Mouse (Mus musculus) hindbrain, embryonic 13.5 days (tissue): ENCODE data around the gene Leprot. TPM values are rescaled to one million over a fixed set of nuclear protein-coding genes. Genes with fewer than 3 reads are reported as not detected.

Experiments used
- ATAC-seq: fragments of 200-750 bp; cut with Nextera tagmentation; 2 replicates; pipeline ENCODE4 v1.8.0; 2017; ENCODE audit warnings: moderate TSS enrichment; ENCODE audit not compliant: low FRiP score
- H3K27ac ChIP-seq: fragments of 300-500 bp; sonication (generic); 2 replicates; pipeline ENCODE4 v1.5.1; 2015; ENCODE audit warnings: inconsistent platforms, mild to moderate bottlenecking, moderate library complexity
- H3K27me3 ChIP-seq: fragments of 300-500 bp; sonication (generic); 2 replicates; pipeline ENCODE4 v1.6.1; 2015; ENCODE audit warnings: mild to moderate bottlenecking, inconsistent platforms
- H3K36me3 ChIP-seq: fragments of 300-500 bp; sonication (generic); 2 replicates; pipeline ENCODE4 v1.6.1; 2015; ENCODE audit warnings: mild to moderate bottlenecking, inconsistent platforms
- H3K4me1 ChIP-seq: fragments of 300-500 bp; sonication (generic); replicated peaks from 2 replicates; pipeline ENCODE4 v1.6.1; 2015; ENCODE audit warnings: inconsistent platforms
- H3K4me2 ChIP-seq: fragments of 300-500 bp; sonication (generic); 2 replicates; pipeline ENCODE4 v1.6.1; 2015; ENCODE audit warnings: inconsistent platforms, mild to moderate bottlenecking, moderate library complexity
- H3K4me3 ChIP-seq: fragments of 300-500 bp; sonication (generic); 2 replicates; pipeline ENCODE4 v1.5.1; 2015; ENCODE audit warnings: mild to moderate bottlenecking, inconsistent platforms
- H3K9ac ChIP-seq: fragments of 300-500 bp; sonication (generic); 2 replicates; pipeline ENCODE4 v1.6.1; 2015; ENCODE audit warnings: mild to moderate bottlenecking, inconsistent platforms
- H3K9me3 ChIP-seq: fragments of 300-500 bp; sonication (generic); 2 replicates; pipeline ENCODE4 v1.6.1; 2016; ENCODE audit warnings: inconsistent platforms
- WGBS: fragments of 180-500 bp; shearing (Covaris S2); methylation state at CpG from one replicate; pipeline ENCODE4 v1.1.7; 2015; 5-methylcytosine and 5-hydroxymethylcytosine counted together
- polyA plus RNA-seq: library from polyadenylated mRNA; unstranded; fragments of >200 nt; fragmentation: Nextera tagmentation; extraction: Ambion mirVana; gene quantifications from 2 replicates; pipeline ENCODE4 v1.2.1, GENCODE M21; 2015

Leprot gene
- polyA plus RNA-seq, 1 experiment from 2014 or later, result 93.8 TPM

DNA sequence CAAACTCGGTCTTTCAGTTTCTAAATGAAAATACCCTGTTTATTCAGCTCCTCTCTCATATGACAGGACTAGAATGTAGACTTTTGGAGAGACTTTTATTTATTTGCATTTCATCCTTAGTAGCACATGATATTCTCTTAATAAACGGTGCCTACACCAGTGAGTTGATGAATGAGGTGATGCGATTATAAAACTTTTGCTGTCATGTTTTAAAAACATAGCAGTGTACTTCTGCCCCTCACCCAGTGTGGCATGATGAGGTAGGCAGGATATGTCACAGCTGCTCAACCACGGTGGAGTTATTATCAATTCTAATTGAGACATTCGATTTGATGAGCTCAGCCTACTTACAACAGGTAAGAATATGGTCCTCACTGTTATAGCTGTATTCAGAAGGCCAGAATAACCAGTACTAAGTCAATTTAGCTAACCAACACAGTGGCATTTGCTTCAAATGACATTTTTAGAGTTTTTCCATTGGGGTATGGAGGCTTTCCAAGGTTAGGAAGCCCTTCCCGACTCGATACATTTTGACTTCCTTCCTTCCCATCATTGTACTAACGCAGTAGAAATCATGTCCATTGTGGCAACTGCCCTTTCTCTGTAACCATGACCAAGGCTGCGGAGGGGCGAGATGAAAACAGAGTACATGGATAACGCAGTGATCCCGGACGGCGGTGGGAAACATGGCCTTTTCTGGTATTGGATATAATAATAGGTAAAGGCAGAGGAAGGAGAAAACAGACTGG is 53.5 kb downstream of the Leprot start:
- no peak for ATAC-seq
- WGBS, result 93% methylated on average over 14 of the region's 14 CpGs

DNA sequence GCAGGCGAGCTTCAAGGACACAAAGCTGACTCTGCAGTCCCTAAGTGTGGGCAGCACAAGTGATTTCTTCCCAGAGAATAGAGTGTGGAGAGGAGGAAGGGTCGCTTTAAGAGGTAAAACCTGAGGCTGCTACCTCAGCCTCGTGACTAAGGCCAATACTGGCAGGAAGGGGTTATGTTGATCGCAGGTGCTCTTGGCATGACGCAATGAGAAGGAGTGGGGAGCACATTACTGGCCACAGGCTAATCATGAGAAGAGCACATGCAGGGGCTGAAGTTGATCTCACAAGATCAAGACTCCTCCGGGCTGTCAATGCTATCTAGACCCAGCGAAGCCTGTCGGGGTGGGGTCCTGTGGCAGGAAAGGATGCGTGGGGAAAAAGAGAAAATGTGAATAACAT is 57.8 kb downstream of the Leprot start:
- no peaks in the 10 kb centered on the region for H3K9me3 ChIP-seq
- no peaks in the 10 kb centered on the region for H3K27me3 ChIP-seq
- H3K27ac ChIP-seq, result no peak overlapping the region
- no peak overlapping the region for H3K9ac ChIP-seq
- no peaks in the 10 kb centered on the region for H3K36me3 ChIP-seq
- no peaks in the 10 kb centered on the region for H3K4me1 ChIP-seq
- ATAC-seq, result no peak
- H3K4me2 ChIP-seq, result no peak overlapping the region
- H3K4me3 ChIP-seq, result no peak overlapping the region
- 88% methylated on average over 9 of the region's 9 CpGs for WGBS

More for the DNA sequence above, 53.5 kb downstream of the Leprot start:
- no peak overlapping the region for H3K4me3 ChIP-seq
- no peak overlapping the region for H3K27ac ChIP-seq
- no peaks in the 10 kb centered on the region for H3K4me1 ChIP-seq
- no peaks in the 10 kb centered on the region for H3K36me3 ChIP-seq
- H3K9me3 ChIP-seq, result no peaks in the 10 kb centered on the region
- H3K4me2 ChIP-seq, result no peak overlapping the region
- no peak overlapping the region for H3K9ac ChIP-seq
- H3K27me3 ChIP-seq, result no peaks in the 10 kb centered on the region

DNA sequence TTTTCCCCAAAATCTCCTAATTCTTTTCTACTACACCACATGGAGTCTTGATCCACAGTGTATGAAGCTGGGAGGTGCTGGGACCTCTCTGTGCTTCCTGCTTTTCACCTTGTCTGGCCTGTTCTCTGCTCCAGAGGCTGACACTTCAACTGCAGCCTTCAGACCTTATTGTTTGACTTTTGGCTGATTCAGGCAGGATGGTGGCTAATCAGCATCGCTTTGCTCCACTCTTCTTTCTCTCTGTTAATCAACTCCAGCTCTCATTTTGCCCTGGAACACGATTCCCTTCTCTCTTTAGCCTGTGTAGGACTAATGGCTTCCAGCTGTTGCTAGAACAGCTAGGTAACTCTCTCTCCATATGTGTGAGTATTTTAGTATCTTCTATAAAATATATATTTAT is 59.7 kb downstream of the Leprot start:
- H3K9me3 ChIP-seq, result no peaks in the 10 kb centered on the region
- no peaks in the 10 kb centered on the region for H3K27me3 ChIP-seq
- 62% methylated on average over 2 of the region's 2 CpGs for WGBS
- H3K9ac ChIP-seq, result no peak overlapping the region
- no peak for ATAC-seq
- no peak overlapping the region for H3K27ac ChIP-seq
- no peak overlapping the region for H3K4me2 ChIP-seq
- no peaks in the 10 kb centered on the region for H3K4me1 ChIP-seq
- H3K4me3 ChIP-seq, result no peak overlapping the region
- H3K36me3 ChIP-seq, result no peaks in the 10 kb centered on the region

DNA sequence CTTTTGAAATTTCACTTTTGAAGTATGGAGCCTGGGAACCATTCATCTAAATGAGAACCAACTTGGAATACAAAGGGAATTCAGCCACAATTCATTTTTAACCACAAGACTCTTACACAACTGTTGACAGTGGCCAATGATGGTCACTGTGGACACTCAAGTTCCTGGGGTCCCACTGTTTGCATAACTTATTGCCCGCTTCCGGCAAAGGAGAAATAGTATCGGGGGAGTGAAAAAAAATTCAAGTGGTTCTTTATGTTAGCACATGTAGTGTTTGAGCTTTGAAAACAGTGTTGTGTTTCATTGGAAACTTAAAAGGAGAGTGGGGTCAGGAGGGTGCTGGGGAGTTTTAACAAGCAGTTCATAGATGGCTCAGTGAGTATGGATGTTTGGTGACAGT is 60.4 kb downstream of the Leprot start:
- no peak for ATAC-seq
- H3K27ac ChIP-seq, result no peak overlapping the region
- 73% methylated on average over 3 of the region's 3 CpGs for WGBS
- H3K4me3 ChIP-seq, result no peak overlapping the region
- H3K9me3 ChIP-seq, result no peaks in the 10 kb centered on the region
- no peak overlapping the region for H3K4me2 ChIP-seq
- no peaks in the 10 kb centered on the region for H3K36me3 ChIP-seq
- H3K9ac ChIP-seq, result no peak overlapping the region
- no peaks in the 10 kb centered on the region for H3K4me1 ChIP-seq
- no peaks in the 10 kb centered on the region for H3K27me3 ChIP-seq

Other genes with a start within 250 kb of the Leprot start
- gene Ak4, start 228.4 kb upstream of the Leprot start, polyA plus RNA-seq, result 7.5 and 7.9 TPM in 2 replicates
- 31.2 and 33.5 TPM in 2 replicates for gene Dnajc6, start 151.1 kb upstream of the Leprot start, polyA plus RNA-seq
- gene Lepr, start 69.7 kb downstream of the Leprot start, polyA plus RNA-seq, result 4.2 and 4.4 TPM in 2 replicates
- not detected in 2 replicates for gene B020004J07Rik, start 196.3 kb downstream of the Leprot start, polyA plus RNA-seq
- gene C130073F10Rik, start 246.1 kb downstream of the Leprot start, polyA plus RNA-seq, result not detected in 2 replicates